Mouse (Mus musculus): ENCODE measurements around the gene Cpa1. TPM values are rescaled to one million over a fixed set of nuclear protein-coding genes. Genes with fewer than 3 reads are reported as not detected.
A peak's percentile ranks its signal among the peaks of the same experiment; 100 is the strongest.

Cpa1 gene
- total RNA-seq, 2 experiments from 2014 or later: not detected

DNA sequence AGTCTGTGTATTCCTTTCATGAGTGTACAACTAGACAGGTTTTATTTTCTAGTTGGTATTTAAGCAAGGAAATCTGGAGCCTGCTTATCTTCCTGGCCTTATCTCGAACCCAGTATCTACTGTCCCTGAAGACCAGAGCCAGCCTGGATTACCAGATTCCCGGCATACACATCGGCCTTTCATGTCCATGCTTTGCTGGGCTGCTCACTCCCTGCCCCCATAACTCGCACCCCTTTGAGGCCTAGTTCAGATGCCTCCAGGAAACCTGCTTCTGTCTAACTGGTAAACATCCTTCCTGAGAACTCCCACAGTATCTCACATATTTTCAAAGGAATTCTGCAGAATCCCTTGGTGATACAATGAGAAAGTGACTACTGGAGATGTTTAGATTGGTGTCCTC is 26.3 kb downstream of the Cpa1 start:
- ATAC-seq (replicated peaks; ENCODE audit: low FRiP score, poor library complexity, severe bottlenecking): no peak

DNA sequence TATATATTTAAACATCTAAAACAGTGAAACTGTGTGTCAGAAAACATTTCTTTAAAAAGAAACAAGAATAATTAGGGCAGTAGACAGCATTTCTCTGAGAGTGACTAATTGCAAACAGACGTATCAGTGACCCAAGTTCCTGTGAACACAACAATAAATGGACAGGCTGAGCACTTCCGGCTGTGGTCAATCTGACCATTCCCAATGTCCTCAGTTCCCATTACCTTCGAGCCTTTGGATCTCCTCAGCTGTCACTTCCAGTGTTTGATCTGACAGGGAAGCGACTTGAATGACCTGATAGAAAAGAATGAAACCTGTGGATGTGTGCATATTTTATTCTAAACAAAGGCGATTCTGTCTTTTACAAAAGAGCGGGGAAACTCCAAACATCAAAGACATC is 27.0 kb downstream of the Cpa1 start:
- no peak for ATAC-seq (replicated peaks; ENCODE audit: low FRiP score, poor library complexity, severe bottlenecking)

- ATAC-seq (replicated peaks; ENCODE audit: low FRiP score, poor library complexity, severe bottlenecking): no peak
These were observed 28.6 kb downstream of the Cpa1 start for GRCm38 (mm10) chr6:30667585-30667984.

- ATAC-seq (replicated peaks; ENCODE audit: low FRiP score, poor library complexity, severe bottlenecking): no peak
These were observed 32.7 kb downstream of the Cpa1 start for GRCm38 (mm10) chr6:30671696-30672095.

DNA sequence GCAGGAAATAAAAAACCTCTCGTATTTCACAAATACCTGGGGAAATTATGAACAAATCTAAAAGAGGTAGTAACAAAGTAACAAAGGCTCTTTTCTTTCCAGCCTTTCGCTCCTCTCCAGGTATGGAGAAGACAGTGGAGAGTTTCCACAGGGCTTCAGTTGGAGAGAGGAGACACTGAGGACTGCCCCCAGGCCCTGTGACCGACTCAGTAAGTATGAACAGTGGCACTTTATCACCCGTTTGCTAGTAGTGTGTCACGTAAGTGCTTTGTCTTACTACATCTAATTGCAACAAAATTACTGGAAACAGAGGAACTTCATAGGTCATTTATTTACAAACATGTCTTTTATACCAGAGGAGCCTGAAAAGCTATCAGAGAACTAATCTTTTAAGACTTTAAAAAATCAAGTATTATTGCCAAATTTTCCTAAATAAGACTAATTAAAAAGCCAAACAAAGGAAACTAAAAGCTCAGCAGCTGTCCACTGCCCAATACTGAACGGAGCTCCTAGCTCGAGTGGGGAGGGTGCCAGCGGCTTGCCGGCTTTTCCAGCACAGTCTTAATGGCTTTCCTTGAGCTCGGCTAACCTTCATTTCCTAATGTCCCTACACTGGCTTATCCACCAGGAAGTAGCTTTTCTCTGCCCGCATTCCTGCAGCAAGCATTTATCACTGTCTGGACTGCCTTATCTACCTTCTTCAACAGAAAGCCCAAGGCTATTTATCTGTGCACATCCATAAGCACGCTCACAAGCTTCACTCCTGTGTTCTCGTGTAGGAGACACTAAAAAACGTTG is 34.9 kb downstream of the Cpa1 start:
- ATAC-seq (replicated peaks; ENCODE audit: low FRiP score, poor library complexity, severe bottlenecking): peak; percentile 19; the same call in 1 of the 2 replicates

DNA sequence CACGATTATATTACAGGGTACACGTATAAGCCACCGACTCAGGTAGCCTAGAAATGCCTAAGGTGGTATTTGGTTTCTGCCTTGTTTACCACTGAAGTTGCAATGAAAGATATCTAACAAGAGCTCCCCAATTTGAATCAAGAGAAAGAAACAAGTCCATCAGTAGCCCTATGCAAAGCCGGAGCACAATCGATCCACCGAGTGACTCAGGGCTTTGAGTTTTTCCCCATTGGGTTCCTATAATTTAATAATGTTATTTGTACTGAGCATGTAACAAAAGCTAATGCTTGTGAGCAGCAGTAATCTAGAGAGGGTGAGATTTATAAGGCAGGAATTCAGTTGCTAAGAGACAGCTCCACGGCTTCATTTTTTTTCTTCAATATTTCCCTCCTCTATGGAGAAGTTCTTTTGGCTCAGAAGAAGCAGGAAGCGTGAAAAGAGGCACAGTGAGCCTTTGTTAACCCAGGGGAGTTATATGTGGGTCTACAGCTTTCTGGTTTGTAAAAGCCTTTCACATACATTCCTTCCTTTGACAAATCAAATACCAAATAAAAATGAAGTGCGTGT is 35.8 kb downstream of the Cpa1 start:
- ATAC-seq (replicated peaks; ENCODE audit: low FRiP score, poor library complexity, severe bottlenecking): no peak

GRCm38 (mm10) chr6:30675281-30675771 is 36.3 kb downstream of the Cpa1 start:
- 0 out of 2 replicates have a peak, but pooled peaks have one; percentile 37 for ATAC-seq (replicated peaks; ENCODE audit: low FRiP score, poor library complexity, severe bottlenecking)

- ATAC-seq (replicated peaks; ENCODE audit: low FRiP score, poor library complexity, severe bottlenecking): peak; percentile 89
These were observed 37.5 kb downstream of the Cpa1 start for GRCm38 (mm10) chr6:30676506-30676905.

- no peak for ATAC-seq (replicated peaks; ENCODE audit: low FRiP score, poor library complexity, severe bottlenecking)
These were observed 38.6 kb downstream of the Cpa1 start for GRCm38 (mm10) chr6:30677591-30677990.

DNA sequence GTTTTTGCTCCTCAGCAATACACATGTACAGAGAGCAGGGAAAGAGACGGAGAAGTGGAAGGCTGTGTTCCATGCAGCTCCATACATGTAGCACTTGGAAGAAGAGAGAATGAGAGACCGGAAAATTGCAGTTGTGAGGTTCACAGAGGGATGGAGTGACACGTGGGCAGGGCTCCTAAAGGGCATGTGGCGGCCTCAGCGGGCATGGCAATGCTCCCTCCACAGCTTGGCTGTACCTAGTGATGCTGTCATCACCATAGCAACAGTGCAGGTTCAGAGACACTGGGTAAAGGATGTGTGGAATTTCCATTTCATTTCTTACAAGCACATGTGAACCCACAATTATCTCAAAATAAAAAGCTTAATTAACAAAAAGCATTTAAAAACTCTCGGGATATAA is 39.5 kb downstream of the Cpa1 start:
- ATAC-seq (replicated peaks; ENCODE audit: low FRiP score, poor library complexity, severe bottlenecking): no peak

GRCm38 (mm10) chr6:30679567-30679966 is 40.5 kb downstream of the Cpa1 start:
- no peak for ATAC-seq (replicated peaks; ENCODE audit: low FRiP score, poor library complexity, severe bottlenecking)

- ATAC-seq (replicated peaks; ENCODE audit: low FRiP score, poor library complexity, severe bottlenecking): no peak
These were observed 41.4 kb downstream of the Cpa1 start for GRCm38 (mm10) chr6:30680442-30680841.

GRCm38 (mm10) chr6:30681935-30682900 is 43.2 kb downstream of the Cpa1 start:
- no peak for ATAC-seq (replicated peaks; ENCODE audit: low FRiP score, poor library complexity, severe bottlenecking)

- no peak for ATAC-seq (replicated peaks; ENCODE audit: low FRiP score, poor library complexity, severe bottlenecking)
These were observed 45.6 kb downstream of the Cpa1 start for GRCm38 (mm10) chr6:30684570-30684969.

DNA sequence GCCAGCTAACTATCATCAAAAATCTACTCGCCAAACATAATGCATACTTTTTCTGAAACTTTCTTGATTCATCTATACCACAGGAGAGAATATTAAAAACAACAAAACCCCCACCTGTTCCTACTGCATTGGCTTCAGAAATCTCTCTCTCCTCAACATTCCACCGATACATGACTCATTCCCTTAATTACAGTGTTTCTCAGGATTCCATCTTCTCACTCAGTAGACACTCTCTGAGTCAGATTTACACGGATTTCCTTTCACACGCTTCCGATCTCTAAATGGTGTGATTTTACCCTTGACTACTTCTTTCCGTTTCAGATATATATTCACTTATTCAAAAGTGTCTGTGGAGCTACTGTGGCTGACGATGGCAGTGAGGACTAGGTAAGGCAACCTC is 48.2 kb downstream of the Cpa1 start:
- ATAC-seq (replicated peaks; ENCODE audit: low FRiP score, poor library complexity, severe bottlenecking): no peak

DNA sequence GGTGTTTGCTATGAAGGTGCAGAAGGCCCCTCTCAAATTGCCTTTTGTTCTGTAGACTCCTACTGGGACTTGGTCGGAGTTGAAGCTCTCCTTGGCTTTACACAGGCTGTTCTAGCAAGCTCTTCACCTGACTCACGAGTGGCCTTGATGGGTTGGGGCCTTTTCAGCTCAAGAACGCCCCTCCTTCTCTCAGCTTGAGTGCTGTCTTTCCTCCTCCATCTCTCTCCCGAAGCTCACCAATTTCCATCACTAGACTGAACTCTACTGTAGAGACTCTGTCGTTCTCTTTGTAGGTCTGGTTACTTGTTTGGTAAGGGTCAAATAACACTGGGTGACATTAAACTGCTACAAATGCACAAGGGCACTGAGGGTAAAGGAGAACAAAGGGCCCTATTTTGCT is 53.8 kb downstream of the Cpa1 start:
- no peak for ATAC-seq (replicated peaks; ENCODE audit: low FRiP score, poor library complexity, severe bottlenecking)

DNA sequence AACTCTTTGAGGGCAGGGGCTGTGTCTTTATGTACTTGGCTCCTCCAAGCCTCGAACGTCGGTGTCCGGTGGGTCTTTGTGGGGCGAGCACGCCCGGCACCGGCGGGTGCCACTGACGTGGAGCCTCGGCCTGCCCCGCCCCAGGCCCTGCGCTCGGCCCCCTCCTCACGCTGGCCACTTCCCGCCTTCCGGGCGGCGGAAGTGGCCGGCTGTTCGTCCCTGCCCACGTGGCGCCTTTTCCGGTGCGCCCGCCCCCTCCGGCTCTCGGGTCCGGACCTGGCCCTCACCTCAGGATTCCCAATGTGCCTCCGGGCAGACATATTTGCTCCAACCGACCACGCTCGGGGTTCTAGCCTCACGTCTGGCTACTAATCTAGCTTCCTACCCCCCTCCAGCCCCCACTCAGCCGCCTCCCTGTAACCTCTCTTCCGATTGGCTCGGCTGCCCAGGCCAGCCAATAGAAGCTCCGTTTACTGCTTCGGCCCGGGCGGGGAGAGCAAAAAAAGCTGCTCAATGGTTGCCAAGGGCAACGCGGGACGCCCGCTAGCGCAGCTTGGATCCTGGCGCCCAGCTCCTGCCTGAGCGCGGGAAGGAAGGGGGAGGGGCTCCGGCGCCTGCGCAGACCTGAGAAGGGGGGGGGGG is 54.5 kb downstream of the Cpa1 start, which contains the start of gene Cep41:
Gene Cep41 (minus strand): TSS at position 400 of the 642 bp plus-strand sequence.
- ATAC-seq (replicated peaks; ENCODE audit: low FRiP score, poor library complexity, severe bottlenecking): peak; percentile 94

GRCm38 (mm10) chr6:30694209-30694608 is 55.2 kb downstream of the Cpa1 start:
- no peak for ATAC-seq (replicated peaks; ENCODE audit: low FRiP score, poor library complexity, severe bottlenecking)

Measured in erythroblast, adult 5-6 weeks (primary cell).